Mouse (Mus musculus) ES-CJ7 (cell line): ENCODE measurements around the gene Chd8.
"Not testable (repeated sequence)": the region's sequence is repeated elsewhere in the genome, so short reads cannot be mapped to it uniquely, and the experiment has no call there.

Experiments
- DNase-seq: peaks from one replicate; pipeline ENCODE4 v3.0.0; 2011; ENCODE audit warnings: low read depth, low spot score

The Chd8 gene

GRCm38 (mm10) chr14:52257484-52258213 is at the start of gene Chd8:
Gene Chd8 (minus strand): TSS chr14:52257780.
- DNase-seq: peak; percentile 97

GRCm38 (mm10) chr14:52306100-52306499 is 48.5 kb upstream of the Chd8 start:
- DNase-seq: no peak

GRCm38 (mm10) chr14:52304644-52305271 is 47.2 kb upstream of the Chd8 start, which contains the start of gene Mettl3:
Gene Mettl3 (minus strand): TSS chr14:52305128.
- DNase-seq: peak; percentile 94

- DNase-seq: not testable (repeated sequence)
Observed at GRCm38 (mm10) chr14:52303517-52303916, 45.9 kb upstream of the Chd8 start.

- DNase-seq: no peak
Observed at GRCm38 (mm10) chr14:52295558-52296264, 38.1 kb upstream of the Chd8 start.

GRCm38 (mm10) chr14:52284191-52284590 is 26.6 kb upstream of the Chd8 start:
- peak; percentile 70 for DNase-seq

DNA sequence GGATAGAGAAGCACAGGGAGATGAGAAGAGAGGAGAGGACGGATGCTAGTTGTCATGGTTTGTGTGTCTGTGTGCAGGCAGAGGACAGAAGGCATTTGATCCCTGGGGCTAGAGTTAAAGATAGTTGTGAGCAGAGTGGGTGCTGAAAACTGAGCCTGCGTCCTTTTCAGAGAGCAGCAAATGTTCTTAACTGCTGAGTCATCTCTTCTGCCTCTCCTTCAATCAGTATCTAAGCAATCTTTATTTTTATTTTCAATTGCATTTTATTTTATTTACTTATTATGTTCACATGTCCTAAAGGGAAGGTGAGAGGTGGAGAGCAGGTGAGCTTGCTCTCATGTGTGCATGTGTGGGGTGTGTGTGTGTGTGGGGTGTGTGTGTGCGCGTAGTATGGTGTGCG is 26.0 kb upstream of the Chd8 start:
- DNase-seq: no peak

GRCm38 (mm10) chr14:52279747-52280120 is 22.2 kb upstream of the Chd8 start:
- DNase-seq: peak; percentile 18

DNA sequence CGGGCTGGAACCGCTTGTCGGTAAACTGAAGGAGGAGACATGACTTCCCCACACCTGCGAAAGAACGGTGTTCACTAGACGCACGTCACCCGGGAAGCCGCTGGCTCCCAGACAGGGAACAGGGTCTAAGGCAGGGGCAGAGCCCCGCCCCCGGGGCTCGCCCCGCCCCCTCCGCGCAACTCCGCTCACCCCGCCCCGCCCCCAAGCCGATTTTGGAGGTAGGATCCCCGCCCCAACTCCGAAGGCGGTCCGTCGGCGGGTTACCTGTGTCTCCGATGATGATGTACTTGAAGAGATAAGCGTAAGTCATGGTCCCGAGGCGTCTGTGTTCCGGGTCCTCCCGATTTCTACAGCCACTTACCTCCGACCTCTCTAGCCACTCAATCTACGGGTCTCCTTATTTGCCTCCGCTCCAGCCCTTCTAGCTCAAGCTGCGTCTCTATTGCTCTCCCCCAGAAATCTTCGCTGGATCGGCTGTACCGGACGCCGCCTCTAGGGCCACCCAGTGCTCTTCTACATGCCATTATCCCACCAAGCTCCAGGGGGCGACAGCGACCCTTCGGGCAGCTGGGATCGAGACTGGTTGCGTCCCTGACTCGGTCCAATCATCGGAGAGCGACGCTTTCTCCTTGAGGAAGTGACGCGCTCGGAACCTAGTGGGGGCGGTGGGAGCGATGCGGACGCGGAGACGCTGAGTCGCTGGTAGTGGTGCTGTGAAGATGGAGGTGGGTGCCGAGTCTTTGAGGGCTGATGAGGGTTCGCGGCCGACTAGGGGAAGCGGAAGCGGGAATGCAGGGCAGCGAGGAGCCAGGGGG is 21.6 kb upstream of the Chd8 start, which contains the start of the genes Tox4 and Rab2b:
Tox4 (plus strand) TSS at position 215 of the 815 bp plus-strand sequence.
Rab2b (minus strand) TSS at position 614 of the 815 bp plus-strand sequence.
- peak; percentile 99 for DNase-seq

- DNase-seq: no peak
Observed at GRCm38 (mm10) chr14:52277210-52277609, 19.6 kb upstream of the Chd8 start.

- DNase-seq: peak; percentile 19
Observed at GRCm38 (mm10) chr14:52272781-52273180, 15.2 kb upstream of the Chd8 start.

- DNase-seq: peak; percentile 55
Observed at GRCm38 (mm10) chr14:52256311-52257175, 1.0 kb downstream of the Chd8 start.

DNA sequence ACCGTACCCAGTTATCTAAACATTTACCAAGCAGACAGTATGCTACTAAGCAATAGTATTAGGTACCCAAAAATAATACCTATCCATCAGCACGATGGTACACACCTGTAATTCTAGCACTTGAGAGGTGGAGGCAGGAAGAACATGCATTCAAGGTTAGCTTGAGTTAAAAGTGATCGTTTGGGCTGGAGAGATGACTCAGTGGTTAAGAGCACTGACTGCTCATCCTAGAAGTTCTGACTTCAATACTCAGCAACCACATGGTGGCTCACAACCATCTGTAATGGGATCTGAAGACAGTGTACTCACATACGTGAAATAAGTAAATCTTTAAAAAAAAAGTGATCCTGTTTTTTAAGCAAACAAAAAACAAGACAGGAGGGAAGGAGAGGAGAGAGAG is 11.5 kb downstream of the Chd8 start:
- DNase-seq: no peak

- no peak for DNase-seq
Observed at GRCm38 (mm10) chr14:52244690-52245042, 12.9 kb downstream of the Chd8 start.

DNA sequence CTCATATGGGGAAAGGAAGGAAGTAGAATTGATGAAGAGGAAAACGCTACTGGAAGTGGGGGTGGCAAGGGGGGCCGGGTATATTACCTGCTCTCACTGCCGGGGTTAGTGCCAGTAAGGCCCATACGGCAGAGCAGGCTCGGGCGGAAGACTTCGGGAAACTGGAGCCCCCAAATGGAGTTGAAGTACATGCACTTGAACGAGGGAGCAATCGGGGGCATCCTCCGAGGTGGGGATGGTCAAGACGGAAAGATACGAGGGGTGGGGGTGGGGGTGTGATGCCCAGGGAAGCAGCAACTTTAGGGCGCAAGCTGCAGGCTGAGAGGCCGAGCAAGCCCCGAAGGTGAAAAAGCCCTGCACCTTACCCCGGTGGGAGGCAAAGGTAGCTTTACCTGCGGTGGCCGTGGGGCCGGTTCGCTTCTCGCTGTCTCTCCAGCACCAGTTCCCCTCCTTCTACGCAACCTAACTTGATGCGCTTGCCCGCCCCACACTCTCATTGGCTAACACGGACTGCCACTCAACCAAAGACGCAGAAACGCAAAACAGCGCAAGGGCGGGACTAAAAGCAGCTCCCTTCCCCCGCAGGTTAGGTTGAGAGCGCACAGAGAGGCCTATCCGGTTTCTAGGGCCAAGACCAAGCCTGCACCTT is 13.4 kb downstream of the Chd8 start:
- DNase-seq: peak; percentile 99

GRCm38 (mm10) chr14:52236216-52236615 is 21.4 kb downstream of the Chd8 start:
- DNase-seq: no peak

- no peak for DNase-seq
Observed at GRCm38 (mm10) chr14:52235165-52235564, 22.4 kb downstream of the Chd8 start.

GRCm38 (mm10) chr14:52232249-52232648 is 25.3 kb downstream of the Chd8 start:
- DNase-seq: peak; percentile 36

DNA sequence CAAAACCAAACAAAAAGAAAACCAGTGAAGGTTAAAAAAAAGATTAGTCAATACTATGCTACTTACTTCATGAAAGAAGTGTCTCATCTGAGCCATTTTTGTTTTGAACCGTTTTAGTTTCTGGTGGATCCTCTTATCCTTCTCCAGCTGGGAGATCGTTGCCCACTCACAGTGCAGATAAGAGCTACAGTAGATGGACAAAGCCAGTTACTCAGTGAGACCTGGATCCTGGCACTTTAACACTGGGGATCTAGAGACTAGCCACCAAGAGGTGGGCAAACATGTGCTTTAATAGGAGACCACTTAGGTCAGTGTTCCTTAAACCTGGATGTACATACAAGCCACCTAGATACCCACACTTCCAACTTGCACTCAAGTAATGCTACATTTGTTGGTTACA is 31.6 kb downstream of the Chd8 start:
- no peak for DNase-seq

DNA sequence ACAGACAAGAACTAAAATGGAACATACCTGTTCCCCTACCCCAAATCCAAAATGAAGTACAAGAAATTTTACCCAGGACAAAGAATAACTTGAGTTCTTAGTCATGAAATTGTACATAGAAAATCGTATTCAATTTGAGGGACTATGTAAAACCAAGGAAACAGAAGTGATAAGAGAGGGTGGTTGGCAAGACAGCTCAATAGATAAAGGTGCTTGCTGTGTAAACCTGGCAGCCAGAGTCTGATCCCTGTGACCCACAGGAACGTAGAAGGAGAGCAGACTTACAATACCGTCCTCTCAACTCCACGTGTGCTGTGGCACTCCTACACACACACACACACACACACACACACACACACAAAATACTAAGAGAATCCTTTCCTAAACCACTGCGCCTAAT is 40.3 kb downstream of the Chd8 start:
- no peak for DNase-seq
